Mouse (Mus musculus): ENCODE measurements around the gene Chd1.

GRCm38 (mm10) chr17:15787036-15787435 is 82.3 kb downstream of the Chd1 start:
- TF ChIP-seq CTCF (IDR thresholded peaks at IDR 0.05; ENCODE audit: borderline replicate concordance, control insufficient read depth, extremely low read depth, insufficient read depth, low read length, poor library complexity) (no peak), POLR2A (IDR thresholded peaks at IDR 0.05; ENCODE audit: control insufficient read depth, extremely low read depth, insufficient read depth, low read length, poor library complexity) (no peak)

Measured in thymus, adult 2 months (tissue).